Mouse (Mus musculus): Measurements from ENCODE around the gene Gm49378.

GRCm38 (mm10) chr14:55584303-55584701 lies 53.4 kb downstream of the Gm49378 start:
- TF ChIP-seq POLR2A (IDR thresholded peaks at IDR 0.05; ENCODE audit: low read depth, low read length) (no peak), CTCF (IDR thresholded peaks at IDR 0.05; ENCODE audit: extremely low read depth, insufficient read depth, insufficient read length, insufficient replicate concordance) (no peak)
